Mouse (Mus musculus) A20 (cell line): ENCODE data around the gene Pdilt.

Experiments used
- DNase-seq: peaks from one replicate; pipeline ENCODE4 v3.0.0-alpha.2; 2011; ENCODE audit warnings: low read depth, low spot score

The Pdilt gene

DNA sequence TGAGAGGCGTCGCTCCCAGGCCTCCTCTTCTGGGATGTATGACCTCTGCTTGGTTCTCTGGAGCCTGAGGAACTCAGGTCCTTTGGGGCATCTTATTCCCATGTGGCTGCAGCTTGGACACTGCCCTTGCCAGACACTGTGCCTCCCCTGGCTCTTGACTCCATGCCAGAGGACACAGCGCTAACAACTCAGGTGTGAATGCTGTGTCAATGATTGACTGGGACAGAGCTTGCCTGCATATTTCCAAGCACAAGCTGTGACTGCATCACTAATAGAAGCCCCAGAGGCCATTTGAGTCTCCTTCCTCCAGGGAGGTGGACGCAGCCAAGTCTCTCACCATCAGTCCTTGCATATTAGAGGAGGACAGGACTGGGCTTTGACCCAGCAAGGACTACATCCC lies 12.1 kb downstream of the Pdilt start:
- no peak for DNase-seq

DNA sequence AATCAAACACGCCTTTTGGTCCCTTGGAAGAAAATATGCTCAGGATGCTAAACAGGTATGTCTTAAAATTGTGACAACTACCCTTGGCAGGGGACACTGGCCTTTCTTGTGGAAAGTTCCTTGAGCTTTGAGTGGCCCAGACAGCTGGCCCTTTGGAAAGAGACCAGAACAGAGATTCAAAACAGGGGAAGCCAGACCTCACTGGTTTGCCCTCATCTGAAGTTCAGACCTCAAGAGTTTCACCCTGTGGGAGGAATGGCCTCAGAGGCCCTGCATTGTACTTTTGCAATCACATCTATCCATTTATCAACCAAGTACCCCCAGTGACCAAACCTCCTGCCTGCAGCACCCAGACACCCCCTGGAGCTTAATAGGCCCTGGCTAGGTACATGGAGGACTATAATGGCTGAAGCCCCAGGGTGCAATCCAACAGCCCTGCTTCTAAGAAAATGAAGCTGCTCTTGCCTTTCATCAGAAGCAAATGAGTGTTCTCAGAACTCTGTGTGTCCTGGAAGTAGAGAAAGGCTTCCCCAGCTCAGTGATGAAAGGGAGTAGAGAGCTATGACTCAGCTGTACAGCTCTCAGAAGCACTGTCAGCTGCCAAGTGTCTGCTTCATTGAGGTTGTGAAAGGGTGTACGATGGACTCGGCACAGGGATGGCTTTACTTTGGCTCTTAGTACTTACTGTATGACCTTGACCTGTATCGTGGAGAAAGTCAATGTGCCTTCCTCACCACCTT lies 33.1 kb downstream of the Pdilt start:
- no peak for DNase-seq

DNA sequence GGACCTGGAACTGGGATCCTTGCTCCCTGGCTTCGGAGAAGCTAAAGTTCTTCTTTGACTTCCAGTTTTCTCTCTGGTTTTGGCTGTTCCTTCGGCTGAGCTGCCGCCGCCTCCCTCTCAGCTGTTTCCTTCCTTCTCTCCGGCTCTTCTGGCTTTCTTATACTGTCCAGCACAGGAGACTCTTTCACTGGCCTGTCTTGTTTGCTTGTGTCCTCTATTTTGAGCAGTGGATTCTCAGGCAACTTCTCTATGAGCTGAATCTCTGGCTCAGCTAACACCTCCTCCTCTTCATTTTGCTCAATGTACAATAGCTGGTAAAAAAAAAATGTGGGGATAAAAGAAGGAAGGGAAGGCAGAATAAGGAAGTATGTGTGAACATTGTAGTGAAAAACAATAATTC lies 36.6 kb downstream of the Pdilt start:
- no peak for DNase-seq

DNA sequence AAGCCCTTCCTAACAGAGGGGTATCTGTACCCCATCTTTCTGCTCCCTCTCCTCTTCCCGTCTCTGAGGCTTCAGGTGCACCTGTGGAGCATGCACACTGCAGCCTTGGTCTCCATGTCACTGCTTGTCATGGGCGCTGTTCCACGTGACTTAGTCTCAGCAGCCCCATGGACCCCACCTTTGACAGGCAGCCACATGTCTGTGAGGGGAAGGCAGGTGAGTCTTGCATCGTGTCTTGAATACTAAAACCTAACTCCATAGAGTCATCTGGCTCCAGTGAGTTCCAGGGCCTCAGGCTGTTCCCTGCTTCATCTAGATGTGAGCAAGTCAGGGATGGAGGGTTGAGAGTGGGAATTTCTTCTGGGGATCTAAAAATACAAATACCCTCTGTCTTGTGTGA lies 39.1 kb downstream of the Pdilt start:
- DNase-seq: no peak

DNA sequence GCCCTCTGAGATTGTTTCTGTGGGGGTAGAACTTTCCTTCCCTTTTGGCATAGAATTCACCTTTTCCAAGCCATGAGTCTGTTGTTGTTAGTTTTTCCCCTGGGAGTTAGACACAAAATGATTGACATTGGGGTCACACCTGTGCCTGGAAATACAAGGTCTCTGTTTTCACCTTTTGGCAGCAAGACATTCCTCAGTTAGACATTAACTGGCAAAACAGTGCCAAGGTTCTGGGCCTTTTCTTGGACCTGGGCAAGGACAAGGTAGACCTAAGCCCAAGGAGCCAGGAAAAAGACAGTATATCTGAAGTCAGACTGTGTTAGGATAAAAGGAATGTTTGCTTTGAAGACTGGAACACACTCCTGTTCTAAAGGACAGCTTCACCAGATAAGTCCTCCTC lies 44.0 kb downstream of the Pdilt start, which contains the start of gene Umod:
Gene Umod (minus strand): TSS at position 27 of the 400 bp plus-strand sequence.
- DNase-seq: no peak

DNA sequence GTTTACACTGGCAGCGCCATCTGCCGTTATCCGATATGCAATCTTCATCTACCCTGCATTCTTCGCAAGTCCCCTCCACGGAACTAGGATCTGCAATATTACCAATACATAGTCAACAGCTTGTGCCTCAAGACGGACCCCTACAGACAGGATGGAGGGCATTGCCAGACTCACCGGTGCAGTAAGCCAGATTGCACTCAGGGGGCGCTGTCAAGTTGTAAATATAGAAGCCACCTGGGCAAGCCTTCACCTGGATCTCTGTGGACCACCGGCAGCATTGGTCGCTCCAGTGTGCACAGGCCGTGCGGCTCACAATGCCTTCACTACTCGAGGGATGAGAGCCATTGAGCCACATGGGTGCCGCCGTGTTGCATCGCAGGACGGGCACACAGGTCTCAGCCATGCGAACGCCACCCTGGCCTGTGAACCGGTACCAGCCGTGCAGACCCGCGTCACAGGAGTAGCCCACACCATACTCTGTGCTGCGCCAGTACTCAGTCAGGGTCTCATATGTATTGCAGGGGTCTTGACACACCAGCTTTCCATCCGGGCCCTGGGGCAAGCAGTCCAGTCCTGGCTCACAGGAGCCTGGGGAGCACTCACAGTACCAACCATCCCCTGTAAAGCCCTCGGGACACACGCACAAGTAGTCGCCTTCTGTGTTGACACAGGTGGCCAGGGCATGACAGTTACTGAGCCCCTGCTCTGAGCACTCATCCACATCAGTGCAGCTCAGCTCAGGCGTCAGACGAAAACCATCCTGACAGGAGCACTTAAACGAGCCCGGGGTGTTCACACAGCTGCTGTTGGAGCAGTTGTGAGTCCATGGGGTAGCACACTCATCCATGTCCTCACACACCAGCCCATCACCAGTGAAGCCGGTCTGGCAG lies 46.5 kb downstream of the Pdilt start:
- no peak for DNase-seq

DNA sequence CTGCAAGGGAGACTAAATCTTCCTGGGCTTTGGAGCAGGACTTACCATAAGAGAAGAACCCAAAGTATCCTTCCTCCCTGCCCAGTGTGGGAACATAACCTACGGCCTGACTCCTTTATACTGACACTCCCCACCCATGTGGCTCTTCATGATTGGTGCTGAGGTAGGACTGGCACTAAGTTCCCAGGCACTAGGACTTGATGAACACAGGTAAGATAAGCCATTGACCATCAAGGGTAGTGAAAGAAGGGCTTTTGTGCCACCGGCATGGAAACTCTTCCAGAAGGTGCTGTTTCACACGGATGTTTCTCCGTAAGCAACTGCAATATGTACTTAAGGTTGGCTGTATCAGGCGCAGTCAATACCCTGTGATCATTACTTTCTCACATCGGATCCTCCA lies 64.1 kb downstream of the Pdilt start, which contains the start of gene Gp2:
Gene Gp2 (minus strand): TSS at position 101 of the 400 bp plus-strand sequence.
- no peak for DNase-seq

DNA sequence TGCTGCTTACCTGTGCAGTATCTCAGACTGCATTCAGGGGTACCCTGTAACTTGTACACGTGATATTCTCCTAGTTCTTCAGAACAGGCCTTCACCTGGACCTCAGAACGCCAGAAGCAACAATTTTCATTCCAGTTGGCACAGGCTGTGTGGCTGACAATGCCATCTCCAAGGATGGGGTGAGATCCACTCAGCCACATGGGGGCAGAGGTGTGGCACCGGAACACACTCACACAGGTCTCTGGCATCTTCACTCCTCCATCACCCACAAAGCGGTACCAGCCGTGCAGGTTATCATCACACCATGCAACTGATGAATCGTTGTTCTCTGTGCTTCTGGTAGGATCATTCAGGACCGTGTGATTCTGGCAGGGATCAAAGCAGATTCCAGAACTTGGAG lies 69.1 kb downstream of the Pdilt start:
- no peak for DNase-seq

DNA sequence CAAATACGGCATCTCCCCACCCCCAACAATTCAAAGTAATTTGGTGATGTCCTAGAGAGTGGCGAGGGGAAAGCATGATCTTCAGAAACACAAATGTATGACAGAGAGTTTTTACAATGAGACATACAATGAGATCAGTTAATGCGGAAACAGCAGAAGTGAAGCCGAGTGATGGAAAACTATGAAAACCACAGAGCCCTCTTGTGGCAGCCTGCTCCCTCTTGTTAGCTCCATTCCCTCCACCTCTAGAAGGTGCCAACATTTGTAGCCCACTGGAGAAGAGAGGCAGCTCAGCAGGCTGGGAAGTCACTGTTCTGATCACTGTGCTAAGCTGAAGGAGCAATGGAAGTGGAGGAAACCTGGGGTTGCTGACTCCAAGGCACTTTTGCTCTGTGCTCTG lies 79.4 kb downstream of the Pdilt start:
- no peak for DNase-seq

DNA sequence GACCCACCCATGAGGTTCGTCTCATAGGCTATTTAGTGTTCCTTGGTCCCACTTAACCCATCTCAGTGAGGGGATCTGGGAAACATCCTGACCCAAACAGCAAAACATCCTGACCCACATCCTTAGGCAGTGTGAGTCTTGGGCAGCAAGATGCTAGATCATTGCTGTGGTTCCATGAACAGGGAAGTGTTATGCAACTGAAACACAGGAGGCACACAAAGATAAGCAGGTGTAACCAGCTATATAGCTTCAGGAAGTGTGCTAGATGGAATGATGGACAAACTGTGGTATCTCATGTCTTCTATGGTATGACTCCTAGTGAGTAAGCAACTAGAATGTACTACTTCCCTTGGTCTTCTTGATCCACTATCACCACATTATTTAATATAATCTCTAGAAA lies 81.4 kb downstream of the Pdilt start:
- DNase-seq: no peak
